Mouse (Mus musculus) midbrain, embryonic 14.5 days (tissue): ENCODE data around the gene Cep164. TPM values are rescaled to one million over a fixed set of nuclear protein-coding genes. Genes with fewer than 3 reads are reported as not detected.
A peak's percentile ranks its signal among the peaks of the same experiment; 100 is the strongest.

Experiments
- ATAC-seq: fragments of 200-750 bp; cut with Nextera tagmentation; 2 replicates; pipeline ENCODE4 v1.8.0; 2017; ENCODE audit warnings: moderate number of reproducible peaks, moderate library complexity; ENCODE audit not compliant: low FRiP score, low TSS enrichment
- DNase-seq: peaks from one replicate; pipeline ENCODE4 v3.0.0-alpha.2; 2015
- H3K27ac ChIP-seq: fragments of 300-500 bp; sonication (generic); replicated peaks from 2 replicates; pipeline ENCODE4 v1.5.1; 2014; ENCODE audit warnings: mild to moderate bottlenecking, low read depth, low read length, moderate library complexity
- H3K27me3 ChIP-seq: fragments of 300-500 bp; sonication (generic); 2 replicates; pipeline ENCODE4 v1.6.1; 2014; ENCODE audit warnings: low read length, control low read depth, mixed read lengths; ENCODE audit not compliant: control insufficient read depth, insufficient read depth
- H3K36me3 ChIP-seq: fragments of 300-500 bp; sonication (generic); 2 replicates; pipeline ENCODE4 v1.6.1; 2014; ENCODE audit warnings: low read length, control low read depth; ENCODE audit not compliant: control insufficient read depth, insufficient read depth
- H3K4me1 ChIP-seq: fragments of 300-500 bp; sonication (generic); 2 replicates; pipeline ENCODE4 v1.6.1; 2014; ENCODE audit warnings: mild to moderate bottlenecking, antibody characterized with exemption, low read length, control low read depth; ENCODE audit not compliant: control insufficient read depth, insufficient read depth
- H3K4me2 ChIP-seq: fragments of 300-500 bp; sonication (generic); 2 replicates; pipeline ENCODE4 v1.6.1; 2014; ENCODE audit warnings: mild to moderate bottlenecking, low read length, moderate library complexity
- H3K4me3 ChIP-seq: fragments of 300-500 bp; sonication (generic); replicated peaks from 2 replicates; pipeline ENCODE4 v1.5.1; 2014; ENCODE audit warnings: low read depth, low read length
- H3K9ac ChIP-seq: fragments of 300-500 bp; sonication (generic); replicated peaks from 2 replicates; pipeline ENCODE4 v1.6.1; 2014; ENCODE audit warnings: mild to moderate bottlenecking, low read length, moderate library complexity
- H3K9me3 ChIP-seq: fragments of 300-500 bp; sonication (generic); 2 replicates; pipeline ENCODE4 v1.6.1; 2016; ENCODE audit warnings: low read length, control low read depth, mixed read lengths; ENCODE audit not compliant: control insufficient read depth
- WGBS: fragments of 180-500 bp; shearing (Covaris S2); extraction: QIAGEN DNeasy Blood & Tissue Kit; methylation state at CpG from one replicate; pipeline ENCODE4 v1.1.7; 2014; 5-methylcytosine and 5-hydroxymethylcytosine counted together
- polyA plus RNA-seq: library from polyadenylated mRNA; unstranded; fragments of >200 nt; fragmentation: Nextera tagmentation; extraction: Ambion mirVana; gene quantifications from 2 replicates; pipeline ENCODE4 v1.2.1, GENCODE M21; 2014

The Cep164 gene
- 13.0 and 18.0 TPM in 2 replicates for polyA plus RNA-seq

- H3K36me3 ChIP-seq, result 0 out of 2 replicates have a peak, but pooled peaks cover 2% of the 10 kb centered on the region
- DNase-seq (peak; percentile 94), ATAC-seq (peak; percentile 96)
- WGBS, result under 1% methylated on average over 31 of the region's 31 CpGs
- H3K4me1 ChIP-seq, result peaks cover 5% of the 10 kb centered on the region; the same call in 1 of the 2 replicates
- H3K4me3 ChIP-seq, result peak within 1 kb of the TSS; percentile 68
- H3K4me2 ChIP-seq, result peak within 1 kb of the TSS; percentile 89
- no peaks in the 10 kb centered on the region for H3K27me3 ChIP-seq
- peak within 1 kb of the TSS; percentile 66 for H3K9ac ChIP-seq
- peak within 1 kb of the TSS; percentile 72 for H3K27ac ChIP-seq
- H3K9me3 ChIP-seq, result peaks cover 3% of the 10 kb centered on the region; the same call in 1 of the 2 replicates
These were observed at the start of gene Cep164 for GRCm38 (mm10) chr9:45828291-45828963. Cep164 (minus strand) TSS chr9:45828691.

GRCm38 (mm10) chr9:45877928-45878327 is 49.4 kb upstream of the Cep164 start:
- Histone ChIP-seq H3K9ac (no peak overlapping the region), H3K27ac (no peak overlapping the region), H3K4me2 (no peak overlapping the region), H3K9me3 (no peaks in the 10 kb centered on the region), H3K4me1 (no peaks in the 10 kb centered on the region), H3K27me3 (no peaks in the 10 kb centered on the region), H3K4me3 (no peak overlapping the region), H3K36me3 (peaks cover 71% of the 10 kb centered on the region)
- WGBS, result 86% methylated on average over 2 of the region's 2 CpGs
- ATAC-seq (no peak), DNase-seq (peak; percentile 52)

- WGBS, result 92% methylated on average over 3 of the region's 3 CpGs
- no peak for ATAC-seq
These were observed 41.8 kb upstream of the Cep164 start for GRCm38 (mm10) chr9:45870265-45870664.

GRCm38 (mm10) chr9:45869181-45869580 is 40.7 kb upstream of the Cep164 start:
- no peak for ATAC-seq
- no peaks in the 10 kb centered on the region for H3K4me1 ChIP-seq
- no peak overlapping the region for H3K4me3 ChIP-seq
- H3K9ac ChIP-seq, result no peak overlapping the region
- no peak overlapping the region for H3K4me2 ChIP-seq
- over 99% methylated on average over 3 of the region's 3 CpGs for WGBS
- no peak for DNase-seq
- peaks cover 94% of the 10 kb centered on the region for H3K36me3 ChIP-seq
- H3K27me3 ChIP-seq, result no peaks in the 10 kb centered on the region
- H3K27ac ChIP-seq, result no peak overlapping the region
- no peaks in the 10 kb centered on the region for H3K9me3 ChIP-seq

More at GRCm38 (mm10) chr9:45870265-45870664, 41.8 kb upstream of the Cep164 start:
- Histone ChIP-seq H3K4me2 (no peak overlapping the region), H3K9ac (no peak overlapping the region), H3K9me3 (no peaks in the 10 kb centered on the region), H3K27ac (no peak overlapping the region), H3K36me3 (peaks cover 92% of the 10 kb centered on the region), H3K4me1 (no peaks in the 10 kb centered on the region), H3K27me3 (no peaks in the 10 kb centered on the region), H3K4me3 (no peak overlapping the region)
- no peak for DNase-seq

- Histone ChIP-seq H3K27ac (no peak overlapping the region), H3K4me1 (no peaks in the 10 kb centered on the region), H3K27me3 (no peaks in the 10 kb centered on the region), H3K4me2 (no peak overlapping the region), H3K9me3 (no peaks in the 10 kb centered on the region), H3K36me3 (peaks cover 97% of the 10 kb centered on the region), H3K4me3 (no peak overlapping the region), H3K9ac (no peak overlapping the region)
- ATAC-seq (no peak), DNase-seq (no peak)
- 94% methylated on average over 7 of the region's 7 CpGs for WGBS
These were observed 33.3 kb upstream of the Cep164 start for GRCm38 (mm10) chr9:45861813-45862212.

- ATAC-seq (no peak), DNase-seq (no peak)
- 96% methylated on average over 10 of the region's 10 CpGs for WGBS
- no peaks in the 10 kb centered on the region for H3K27me3 ChIP-seq
- H3K27ac ChIP-seq, result no peak overlapping the region
- no peak overlapping the region for H3K4me3 ChIP-seq
- H3K9me3 ChIP-seq, result no peaks in the 10 kb centered on the region
- no peaks in the 10 kb centered on the region for H3K4me1 ChIP-seq
- peaks cover 93% of the 10 kb centered on the region for H3K36me3 ChIP-seq
- no peak overlapping the region for H3K4me2 ChIP-seq
- no peak overlapping the region for H3K9ac ChIP-seq
These were observed 30.9 kb upstream of the Cep164 start for GRCm38 (mm10) chr9:45859364-45859763.

GRCm38 (mm10) chr9:45854136-45854535 is 25.6 kb upstream of the Cep164 start:
- no peak overlapping the region for H3K4me3 ChIP-seq
- no peaks in the 10 kb centered on the region for H3K9me3 ChIP-seq
- H3K36me3 ChIP-seq, result peaks cover 49% of the 10 kb centered on the region
- no peaks in the 10 kb centered on the region for H3K27me3 ChIP-seq
- H3K4me2 ChIP-seq, result no peak overlapping the region
- DNase-seq (no peak), ATAC-seq (no peak)
- H3K9ac ChIP-seq, result no peak overlapping the region
- H3K4me1 ChIP-seq, result 0 out of 2 replicates have a peak, but pooled peaks cover 4% of the 10 kb centered on the region
- WGBS, result 78% methylated on average over 1 of the region's 1 CpGs
- H3K27ac ChIP-seq, result no peak overlapping the region

GRCm38 (mm10) chr9:45853695-45854094 is 25.2 kb upstream of the Cep164 start:
- Histone ChIP-seq H3K27ac (no peak overlapping the region), H3K4me3 (no peak overlapping the region), H3K4me2 (no peak overlapping the region), H3K9me3 (no peaks in the 10 kb centered on the region), H3K27me3 (no peaks in the 10 kb centered on the region), H3K9ac (no peak overlapping the region), H3K36me3 (peaks cover 45% of the 10 kb centered on the region), H3K4me1 (0 out of 2 replicates have a peak, but pooled peaks cover 4% of the 10 kb centered on the region)
- DNase-seq (no peak), ATAC-seq (no peak)
- WGBS, result 94% methylated on average over 2 of the region's 2 CpGs

- ATAC-seq, result no peak
- H3K27ac ChIP-seq, result no peak overlapping the region
- H3K9ac ChIP-seq, result no peak overlapping the region
- no peak overlapping the region for H3K4me3 ChIP-seq
- no peaks in the 10 kb centered on the region for H3K9me3 ChIP-seq
- H3K4me1 ChIP-seq, result 0 out of 2 replicates have a peak, but pooled peaks cover 4% of the 10 kb centered on the region
- WGBS, result 92% methylated on average over 2 of the region's 2 CpGs
- DNase-seq, result no peak
- no peak overlapping the region for H3K4me2 ChIP-seq
- H3K27me3 ChIP-seq, result no peaks in the 10 kb centered on the region
- peaks cover 26% of the 10 kb centered on the region for H3K36me3 ChIP-seq
These were observed 23.3 kb upstream of the Cep164 start for GRCm38 (mm10) chr9:45851776-45852175.
